Mouse (Mus musculus) G1E (cell line): Measurements from ENCODE around the gene Cldn5.

Source experiments
- CTCF ChIP-seq: IDR thresholded peaks from 2 replicates; pipeline ENCODE4 v1.5.1; 2012; ENCODE audit warnings: low read depth, low read length, inconsistent platforms, mixed read lengths
- POLR2AphosphoS5 ChIP-seq: IDR thresholded peaks from 2 replicates; pipeline ENCODE4 v1.6.1; 2012; ENCODE audit warnings: low read depth, low read length, inconsistent platforms; ENCODE audit not compliant: insufficient replicate concordance

GRCm38 (mm10) chr16:18776556-18777100, at the start of gene Cldn5:
- TF ChIP-seq CTCF: no peak
- no peak for TF ChIP-seq POLR2AphosphoS5
